Mouse (Mus musculus) limb, embryonic 13.5 days (tissue): ENCODE results near the gene Shq1. TPM values are rescaled to one million over a fixed set of nuclear protein-coding genes. Genes with fewer than 3 reads are reported as not detected.

Experiments
- ATAC-seq: fragments of 200-750 bp; cut with Nextera tagmentation; 2 replicates; pipeline ENCODE4 v1.8.0; 2017; ENCODE audit warnings: low read depth, moderate number of reproducible peaks, moderate TSS enrichment; ENCODE audit not compliant: low FRiP score
- H3K27ac ChIP-seq: fragments of 300-500 bp; sonication (generic); 2 replicates; pipeline ENCODE4 v1.5.1; 2015; ENCODE audit warnings: inconsistent platforms, mild to moderate bottlenecking, moderate library complexity
- H3K27me3 ChIP-seq: fragments of 300-500 bp; sonication (generic); 2 replicates; pipeline ENCODE4 v1.6.1; 2015; ENCODE audit warnings: mild to moderate bottlenecking, inconsistent platforms
- H3K36me3 ChIP-seq: fragments of 300-500 bp; sonication (generic); 2 replicates; pipeline ENCODE4 v1.6.1; 2015; ENCODE audit warnings: inconsistent platforms, mild to moderate bottlenecking, moderate library complexity
- H3K4me1 ChIP-seq: fragments of 300-500 bp; sonication (generic); 2 replicates; pipeline ENCODE4 v1.6.1; 2015; ENCODE audit warnings: inconsistent platforms
- H3K4me2 ChIP-seq: fragments of 300-500 bp; sonication (generic); replicated peaks from 2 replicates; pipeline ENCODE4 v1.6.1; 2015; ENCODE audit warnings: inconsistent platforms, mild to moderate bottlenecking, moderate library complexity
- H3K4me3 ChIP-seq: fragments of 300-500 bp; sonication (generic); 2 replicates; pipeline ENCODE4 v1.5.1; 2015; ENCODE audit warnings: moderate library complexity, mild to moderate bottlenecking, inconsistent platforms
- H3K9ac ChIP-seq: fragments of 300-500 bp; sonication (generic); 2 replicates; pipeline ENCODE4 v1.6.1; 2015; ENCODE audit warnings: mild to moderate bottlenecking, inconsistent platforms
- H3K9me3 ChIP-seq: fragments of 300-500 bp; sonication (generic); 2 replicates; pipeline ENCODE4 v1.6.1; 2016; ENCODE audit warnings: inconsistent platforms
- WGBS: fragments of 180-500 bp; shearing (Covaris S2); methylation state at CpG from one replicate; pipeline ENCODE4 v1.1.7; 2015; 5-methylcytosine and 5-hydroxymethylcytosine counted together
- polyA plus RNA-seq: library from polyadenylated mRNA; unstranded; fragments of >200 nt; fragmentation: Nextera tagmentation; extraction: Ambion mirVana; gene quantifications from 2 replicates; pipeline ENCODE4 v1.2.1, GENCODE M21; 2015

Gene Shq1
- polyA plus RNA-seq, 1 experiment from 2014 or later: 18.6 TPM

DNA sequence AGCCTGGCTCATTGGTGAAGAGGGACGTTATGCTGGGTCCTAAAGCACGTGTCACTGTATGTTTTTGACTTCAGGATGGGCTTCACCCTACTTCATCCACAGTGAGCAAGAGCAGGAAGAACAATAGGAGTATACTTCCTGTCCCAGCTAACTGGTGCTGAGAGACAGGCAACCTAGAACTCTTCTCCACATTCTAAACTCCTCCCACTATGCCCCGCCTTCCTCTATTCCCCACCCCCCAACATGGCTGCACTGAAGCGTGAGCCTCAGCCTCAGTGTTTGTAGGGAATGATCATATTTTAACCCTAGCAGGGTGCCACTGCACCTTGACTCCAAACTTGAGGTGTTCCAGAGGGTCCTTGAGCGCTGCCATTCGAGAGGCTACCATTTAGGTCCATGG is 143.8 kb downstream of the Shq1 start:
- Histone ChIP-seq H3K36me3 (no peaks in the 10 kb centered on the region), H3K4me2 (no peak overlapping the region), H3K4me3 (no peak overlapping the region), H3K4me1 (peaks cover 26% of the 10 kb centered on the region), H3K27me3 (peaks cover 38% of the 10 kb centered on the region), H3K27ac (no peak overlapping the region), H3K9me3 (no peaks in the 10 kb centered on the region), H3K9ac (no peak overlapping the region)
- ATAC-seq: no peak
- 88% methylated on average over 6 of the region's 6 CpGs for WGBS

- 8% methylated on average over 9 of the region's 9 CpGs for WGBS
- Histone ChIP-seq H3K9ac (no peak overlapping the region), H3K4me2 (no peak overlapping the region; the same call in 1 of the 2 replicates), H3K4me1 (peaks cover 26% of the 10 kb centered on the region), H3K27ac (no peak overlapping the region), H3K27me3 (peaks cover 38% of the 10 kb centered on the region), H3K4me3 (no peak overlapping the region), H3K36me3 (no peaks in the 10 kb centered on the region), H3K9me3 (no peaks in the 10 kb centered on the region)
- no peak for ATAC-seq
Measured at GRCm38 (mm10) chr6:100526066-100526465, 144.9 kb downstream of the Shq1 start.

GRCm38 (mm10) chr6:100525496-100525895 is 145.5 kb downstream of the Shq1 start:
- H3K4me2 ChIP-seq: no peak overlapping the region
- WGBS: 16% methylated on average over 3 of the region's 3 CpGs
- peaks cover 37% of the 10 kb centered on the region for H3K27me3 ChIP-seq
- H3K9ac ChIP-seq: no peak overlapping the region
- no peaks in the 10 kb centered on the region for H3K9me3 ChIP-seq
- no peak for ATAC-seq
- H3K36me3 ChIP-seq: no peaks in the 10 kb centered on the region
- no peak overlapping the region for H3K4me3 ChIP-seq
- H3K4me1 ChIP-seq: peaks cover 26% of the 10 kb centered on the region
- H3K27ac ChIP-seq: no peak overlapping the region

DNA sequence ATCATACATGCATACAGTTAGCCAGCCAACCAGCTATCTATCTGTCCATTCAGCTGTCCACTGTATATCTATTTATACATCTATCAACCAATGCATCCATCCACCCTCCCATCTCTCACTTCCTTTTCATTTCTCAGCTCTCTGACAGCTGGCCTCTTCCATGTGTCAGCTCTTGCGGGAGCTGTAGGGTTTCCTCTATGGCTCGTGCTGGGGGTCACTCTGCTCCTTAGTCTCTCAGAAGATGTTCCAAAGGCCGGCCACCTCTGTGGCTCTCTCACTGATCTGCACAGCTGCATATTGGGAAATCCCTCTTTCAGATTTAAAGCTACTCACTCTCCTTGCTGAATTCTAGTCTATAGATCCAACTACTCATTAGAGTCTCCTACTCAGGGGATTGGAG is 148.5 kb downstream of the Shq1 start:
- peaks cover 27% of the 10 kb centered on the region for H3K4me1 ChIP-seq
- H3K4me3 ChIP-seq: no peak overlapping the region
- no peaks in the 10 kb centered on the region for H3K9me3 ChIP-seq
- ATAC-seq: no peak
- H3K4me2 ChIP-seq: no peak overlapping the region
- no peak overlapping the region for H3K9ac ChIP-seq
- H3K27ac ChIP-seq: no peak overlapping the region
- H3K36me3 ChIP-seq: no peaks in the 10 kb centered on the region
- peaks cover 50% of the 10 kb centered on the region for H3K27me3 ChIP-seq
- 68% methylated on average over 3 of the region's 3 CpGs for WGBS

DNA sequence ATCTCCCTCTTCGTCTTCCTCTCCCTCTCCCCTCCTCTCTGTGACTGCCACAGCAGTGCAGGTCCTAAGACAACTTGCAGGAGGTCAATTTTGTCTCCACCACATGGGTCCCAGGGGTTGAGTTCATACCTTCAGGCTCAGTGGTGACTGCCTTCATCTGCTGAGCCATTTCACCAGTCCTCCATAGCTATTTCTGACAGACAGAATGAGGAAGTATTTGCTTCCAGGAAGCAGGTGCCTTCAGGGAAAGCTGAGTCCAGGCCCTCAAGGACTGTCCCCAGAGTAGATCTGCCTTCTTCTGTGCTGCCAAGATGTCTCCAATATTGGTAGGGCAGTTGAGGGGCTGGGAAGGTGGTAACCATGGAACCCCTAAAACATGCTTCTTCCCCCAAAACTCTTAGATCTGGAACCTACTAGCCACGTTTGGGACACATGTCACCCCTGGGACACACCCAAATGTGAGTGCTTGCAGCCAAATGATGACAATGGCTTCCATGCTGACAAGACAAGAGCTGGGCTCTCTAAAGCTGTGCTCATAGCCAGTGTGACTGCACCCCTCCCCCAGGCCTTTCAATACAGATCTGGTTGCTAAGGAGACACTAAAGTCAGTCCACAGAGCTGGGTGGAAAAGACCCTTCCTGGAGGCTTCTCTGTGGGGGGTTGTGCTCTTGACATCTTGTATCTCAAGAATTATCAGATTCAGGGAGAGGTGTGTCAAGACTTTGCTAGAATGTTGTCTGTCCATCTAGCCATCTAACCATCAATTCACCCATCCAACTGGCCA is 149.2 kb downstream of the Shq1 start:
- Histone ChIP-seq H3K9me3 (no peaks in the 10 kb centered on the region), H3K4me1 (peaks cover 29% of the 10 kb centered on the region), H3K9ac (no peak overlapping the region), H3K27ac (no peak overlapping the region), H3K36me3 (no peaks in the 10 kb centered on the region), H3K27me3 (peaks cover 52% of the 10 kb centered on the region), H3K4me3 (no peak overlapping the region), H3K4me2 (no peak overlapping the region)
- no peak for ATAC-seq
- 81% methylated on average over 2 of the region's 2 CpGs for WGBS

DNA sequence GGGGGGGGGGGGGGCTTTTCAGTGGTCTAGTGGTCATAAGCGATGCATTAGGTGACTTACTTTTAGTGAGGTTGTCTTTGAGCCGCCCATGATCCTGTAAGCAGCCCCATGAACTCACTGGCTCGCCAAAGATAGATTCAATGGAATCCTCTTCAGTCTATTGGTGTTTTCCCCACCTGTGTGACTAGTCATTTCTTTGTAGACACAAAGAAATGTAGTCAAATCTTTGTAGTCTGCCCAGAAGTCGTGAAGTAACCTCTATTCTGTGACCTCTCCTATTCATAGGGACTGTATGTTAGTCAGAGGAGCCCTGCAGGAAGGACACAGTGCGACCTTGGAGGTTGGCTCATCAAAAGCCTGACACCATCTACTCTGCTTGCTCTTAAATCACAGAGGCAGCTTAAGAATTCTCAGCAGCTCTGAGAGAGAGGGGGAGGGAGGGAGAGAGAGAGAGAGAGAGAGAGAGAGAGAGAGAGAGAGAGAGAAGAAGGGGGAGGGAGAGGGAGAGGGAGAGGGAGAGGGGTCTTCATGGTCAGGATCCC is 150.3 kb downstream of the Shq1 start:
- no peak for ATAC-seq
- Histone ChIP-seq H3K9ac (no peak overlapping the region), H3K27ac (no peak overlapping the region), H3K27me3 (peaks cover 45% of the 10 kb centered on the region), H3K4me2 (no peak overlapping the region), H3K4me1 (peaks cover 19% of the 10 kb centered on the region), H3K9me3 (no peaks in the 10 kb centered on the region), H3K4me3 (no peak overlapping the region), H3K36me3 (no peaks in the 10 kb centered on the region)
- 79% methylated on average over 5 of the region's 5 CpGs for WGBS

DNA sequence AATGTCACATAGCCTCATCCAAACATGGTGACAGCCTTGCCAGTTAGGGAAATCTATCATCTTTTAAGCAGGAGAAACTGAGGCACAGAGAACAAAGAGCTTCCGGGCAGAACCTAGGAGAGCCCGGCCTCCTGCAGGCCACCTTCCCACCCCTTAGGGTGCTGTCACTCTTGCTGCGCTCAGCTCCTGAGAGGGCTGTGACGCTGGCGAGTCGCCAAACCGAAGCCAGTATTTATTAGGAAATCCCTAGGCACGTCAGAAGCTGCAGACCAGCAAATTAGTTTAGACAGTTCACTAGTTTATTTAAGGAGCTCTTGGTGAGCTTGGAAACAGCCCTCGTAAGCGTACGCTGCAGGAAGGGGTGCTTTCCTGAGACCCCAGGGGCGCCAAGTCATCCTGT is 151.1 kb downstream of the Shq1 start:
- Histone ChIP-seq H3K27me3 (peaks cover 40% of the 10 kb centered on the region), H3K4me3 (no peak overlapping the region), H3K9ac (no peak overlapping the region), H3K4me2 (no peak overlapping the region), H3K27ac (no peak overlapping the region), H3K36me3 (no peaks in the 10 kb centered on the region), H3K4me1 (peaks cover 16% of the 10 kb centered on the region), H3K9me3 (no peaks in the 10 kb centered on the region)
- no peak for ATAC-seq
- WGBS: 37% methylated on average over 12 of the region's 12 CpGs

Other genes starting within 250 kb of the Shq1 start
- gene Gxylt2, start 33.6 kb upstream of the Shq1 start, polyA plus RNA-seq: 21.2 and 23.5 TPM in 2 replicates
- 24.9 and 25.7 TPM in 2 replicates for gene Ppp4r2, start 162.5 kb upstream of the Shq1 start, polyA plus RNA-seq